Mouse (Mus musculus): Measurements from ENCODE around the gene Gm20458. TPM values are rescaled to one million over a fixed set of nuclear protein-coding genes. Genes with fewer than 3 reads are reported as not detected.

The Gm20458 gene
- polyA plus RNA-seq, 1 experiment from 2014 or later, result 5.8 TPM

- 86% methylated on average over 18 of the region's 19 CpGs for WGBS (ENCODE audit: insufficient replicate concordance)
- DNase-seq, result no peak
- no peak for TF ChIP-seq EP300 (IDR thresholded peaks at IDR 0.05; ENCODE audit: low read depth)
- no peak for TF ChIP-seq CTCF (IDR thresholded peaks at IDR 0.05; ENCODE audit: low read depth)
- ATAC-seq, result no peak
- Histone ChIP-seq H3K4me2 (ENCODE audit: low read depth, low read length) (no peak overlapping the region), H3K27ac (ENCODE audit: low read depth) (no peak overlapping the region), H3K4me3 (ENCODE audit: low read depth, low read length) (no peak overlapping the region), H3K9me3 (ENCODE audit: low read length) (peaks cover 10% of the 10 kb centered on the region), H3K4me1 (ENCODE audit: insufficient read depth) (peaks cover 2% of the 10 kb centered on the region; the same call in 1 of the 2 replicates), H3K9ac (replicated peaks) (no peak overlapping the region), H3K36me3 (replicated peaks; ENCODE audit: insufficient read depth, low read length) (peaks cover 26% of the 10 kb centered on the region), H3K27me3 (ENCODE audit: insufficient read depth, low read length) (no peaks in the 10 kb centered on the region)
Observed at GRCm38 (mm10) chr2:164507811-164508210, 47.0 kb downstream of the Gm20458 start.

GRCm38 (mm10) chr2:164510621-164511190, 49.9 kb downstream of the Gm20458 start:
- no peak for ATAC-seq

DNA sequence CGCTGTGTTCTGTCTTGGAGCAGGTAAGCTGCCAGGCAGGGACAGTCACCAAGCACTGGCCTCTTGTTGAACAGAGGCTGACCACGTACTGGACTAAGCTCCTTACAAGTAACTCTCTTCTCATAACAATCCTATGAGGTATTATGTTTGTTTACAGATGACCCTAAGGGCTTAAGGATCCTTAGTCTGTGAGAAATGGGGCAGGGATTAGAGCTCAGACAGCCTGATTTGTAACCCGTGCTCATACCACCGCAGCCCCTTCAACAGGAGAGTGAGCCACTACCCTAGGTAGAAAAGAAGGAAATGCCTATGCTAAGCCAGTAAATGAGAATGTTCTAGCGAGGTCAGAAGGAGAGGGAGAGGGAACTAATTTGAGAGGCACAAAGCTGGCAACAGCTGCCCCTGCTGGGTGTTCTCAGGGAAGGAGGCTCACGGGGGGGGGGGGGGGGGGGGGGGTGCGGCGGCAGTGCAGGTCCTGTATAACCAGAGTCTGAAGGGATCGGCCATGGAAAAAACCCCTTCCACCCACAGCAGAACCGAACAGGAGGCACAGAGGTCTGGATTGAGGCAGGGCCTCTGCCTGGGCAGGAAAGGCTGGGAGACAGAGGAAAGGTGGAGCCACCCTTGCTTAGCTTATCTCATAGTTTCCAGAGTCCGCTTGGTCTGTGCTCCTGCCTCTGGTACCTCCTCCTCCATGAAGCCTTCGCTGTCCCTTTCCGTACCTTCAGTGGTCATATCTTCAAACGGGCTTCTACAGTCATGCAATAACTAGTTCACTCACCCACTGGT, 51.5 kb downstream of the Gm20458 start:
- DNase-seq, result no peak
- TF ChIP-seq CTCF (IDR thresholded peaks at IDR 0.05; ENCODE audit: low read depth), result no peak
- no peak for TF ChIP-seq EP300 (IDR thresholded peaks at IDR 0.05; ENCODE audit: low read depth)

More at GRCm38 (mm10) chr2:164510621-164511190, 49.9 kb downstream of the Gm20458 start:
- Histone ChIP-seq H3K4me3 (ENCODE audit: low read depth, low read length) (no peak overlapping the region), H3K27me3 (ENCODE audit: insufficient read depth, low read length) (no peaks in the 10 kb centered on the region), H3K27ac (ENCODE audit: low read depth) (no peak overlapping the region), H3K9ac (replicated peaks) (no peak overlapping the region), H3K4me1 (ENCODE audit: insufficient read depth) (peaks cover 4% of the 10 kb centered on the region; the same call in 1 of the 2 replicates), H3K36me3 (replicated peaks; ENCODE audit: insufficient read depth, low read length) (peaks cover 2% of the 10 kb centered on the region; the same call in 1 of the 2 replicates), H3K9me3 (ENCODE audit: low read length) (no peaks in the 10 kb centered on the region), H3K4me2 (ENCODE audit: low read depth, low read length) (no peak overlapping the region)
- 59% methylated on average over 5 of the region's 5 CpGs for WGBS (ENCODE audit: insufficient replicate concordance)
- DNase-seq, result no peak
- TF ChIP-seq EP300 (IDR thresholded peaks at IDR 0.05; ENCODE audit: low read depth) (no peak), CTCF (IDR thresholded peaks at IDR 0.05; ENCODE audit: low read depth) (no peak)

DNA sequence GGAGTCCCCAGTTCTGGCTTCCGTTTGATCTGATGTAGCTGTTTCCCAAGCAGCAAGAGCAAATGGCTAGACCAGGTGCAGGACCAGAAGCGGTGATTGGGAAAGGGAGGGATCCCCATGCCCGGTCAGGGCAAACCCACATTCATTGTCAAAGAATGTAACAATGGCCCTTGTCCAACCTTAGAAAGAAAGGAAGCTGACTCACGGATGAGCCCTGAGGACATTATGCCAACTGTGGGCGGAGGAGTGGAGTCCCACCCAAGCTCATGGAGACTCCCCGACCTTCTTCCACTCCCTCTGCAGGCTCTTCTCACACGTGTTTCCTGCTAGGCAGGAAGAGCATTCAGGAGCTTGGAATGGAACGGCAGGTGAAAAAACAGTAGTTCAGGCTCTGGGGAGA, 52.6 kb downstream of the Gm20458 start:
- Histone ChIP-seq H3K36me3 (replicated peaks; ENCODE audit: insufficient read depth, low read length) (no peaks in the 10 kb centered on the region), H3K4me2 (ENCODE audit: low read depth, low read length) (no peak overlapping the region), H3K9ac (replicated peaks) (no peak overlapping the region), H3K9me3 (ENCODE audit: low read length) (no peaks in the 10 kb centered on the region), H3K4me1 (ENCODE audit: insufficient read depth) (peaks cover 4% of the 10 kb centered on the region; the same call in 1 of the 2 replicates), H3K27ac (ENCODE audit: low read depth) (no peak overlapping the region), H3K27me3 (ENCODE audit: insufficient read depth, low read length) (no peaks in the 10 kb centered on the region), H3K4me3 (ENCODE audit: low read depth, low read length) (no peak overlapping the region)
- no peak; the same call in 1 of the 2 replicates for ATAC-seq
- no peak for DNase-seq
- TF ChIP-seq EP300 (IDR thresholded peaks at IDR 0.05; ENCODE audit: low read depth) (no peak), CTCF (IDR thresholded peaks at IDR 0.05; ENCODE audit: low read depth) (no peak)
- 59% methylated on average over 8 of the region's 8 CpGs for WGBS (ENCODE audit: insufficient replicate concordance)

More for the DNA sequence above, 51.5 kb downstream of the Gm20458 start:
- Histone ChIP-seq H3K27ac (ENCODE audit: low read depth) (no peak overlapping the region), H3K27me3 (ENCODE audit: insufficient read depth, low read length) (no peaks in the 10 kb centered on the region), H3K36me3 (replicated peaks; ENCODE audit: insufficient read depth, low read length) (no peaks in the 10 kb centered on the region), H3K9me3 (ENCODE audit: low read length) (no peaks in the 10 kb centered on the region), H3K9ac (replicated peaks) (no peak overlapping the region), H3K4me3 (ENCODE audit: low read depth, low read length) (no peak overlapping the region), H3K4me1 (ENCODE audit: insufficient read depth) (peaks cover 4% of the 10 kb centered on the region; the same call in 1 of the 2 replicates), H3K4me2 (ENCODE audit: low read depth, low read length) (no peak overlapping the region)
- 0 out of 2 replicates have a peak, but pooled peaks have one; percentile 11 for ATAC-seq
- 50% methylated on average over 11 of the region's 14 CpGs for WGBS (ENCODE audit: insufficient replicate concordance)

DNA sequence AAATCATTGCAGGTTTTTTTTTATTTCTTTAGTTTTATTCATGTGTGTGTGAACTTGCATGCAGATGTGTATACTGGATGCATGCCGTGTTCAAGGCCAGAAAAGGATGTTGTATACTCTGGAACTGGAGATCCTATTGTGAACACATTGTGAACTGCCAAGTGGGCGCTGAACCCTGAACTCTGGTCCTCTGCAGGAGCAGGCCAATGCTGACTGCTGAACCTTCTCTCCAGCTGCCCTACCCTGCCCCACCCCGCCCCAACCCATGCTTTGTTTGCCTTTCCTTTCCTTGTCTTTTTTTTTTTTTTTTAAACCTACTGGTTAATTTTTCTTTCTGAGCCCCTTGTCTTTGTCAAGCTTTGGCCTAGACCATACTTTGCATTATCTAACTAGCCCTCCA, 54.1 kb downstream of the Gm20458 start:
- Histone ChIP-seq H3K36me3 (replicated peaks; ENCODE audit: insufficient read depth, low read length) (no peaks in the 10 kb centered on the region), H3K27ac (ENCODE audit: low read depth) (no peak overlapping the region), H3K4me3 (ENCODE audit: low read depth, low read length) (no peak overlapping the region), H3K27me3 (ENCODE audit: insufficient read depth, low read length) (no peaks in the 10 kb centered on the region), H3K4me2 (ENCODE audit: low read depth, low read length) (no peak overlapping the region), H3K9me3 (ENCODE audit: low read length) (no peaks in the 10 kb centered on the region), H3K4me1 (ENCODE audit: insufficient read depth) (peaks cover 4% of the 10 kb centered on the region; the same call in 1 of the 2 replicates), H3K9ac (replicated peaks) (no peak overlapping the region)
- WGBS (ENCODE audit: insufficient replicate concordance), result 64% methylated on average over 3 of the region's 3 CpGs
- no peak for DNase-seq
- ATAC-seq, result no peak
- TF ChIP-seq EP300 (IDR thresholded peaks at IDR 0.05; ENCODE audit: low read depth) (no peak), CTCF (IDR thresholded peaks at IDR 0.05; ENCODE audit: low read depth) (no peak)

GRCm38 (mm10) chr2:164515897-164516296, 55.1 kb downstream of the Gm20458 start:
- Histone ChIP-seq H3K27ac (ENCODE audit: low read depth) (no peak overlapping the region), H3K4me3 (ENCODE audit: low read depth, low read length) (no peak overlapping the region), H3K27me3 (ENCODE audit: insufficient read depth, low read length) (no peaks in the 10 kb centered on the region), H3K9me3 (ENCODE audit: low read length) (no peaks in the 10 kb centered on the region), H3K4me1 (ENCODE audit: insufficient read depth) (peaks cover 4% of the 10 kb centered on the region; the same call in 1 of the 2 replicates), H3K9ac (replicated peaks) (no peak overlapping the region), H3K4me2 (ENCODE audit: low read depth, low read length) (no peak overlapping the region), H3K36me3 (replicated peaks; ENCODE audit: insufficient read depth, low read length) (no peaks in the 10 kb centered on the region)
- DNase-seq, result no peak
- TF ChIP-seq CTCF (IDR thresholded peaks at IDR 0.05; ENCODE audit: low read depth) (no peak), EP300 (IDR thresholded peaks at IDR 0.05; ENCODE audit: low read depth) (no peak)
- no peak for ATAC-seq
- 79% methylated on average over 9 of the region's 9 CpGs for WGBS (ENCODE audit: insufficient replicate concordance)

Measured in liver, postnatal 0 days (tissue).